Mouse (Mus musculus) embryonic fibroblast, embryonic 13.5 days (primary cell): ENCODE data around the gene Twf2.

Source experiments
- CTCF ChIP-seq: IDR thresholded peaks from 2 replicates; pipeline ENCODE4 v1.5.1; 2011; ENCODE audit warnings: mild to moderate bottlenecking, control low read depth, low read length, moderate library complexity, borderline replicate concordance; ENCODE audit not compliant: insufficient read depth
- POLR2A ChIP-seq: IDR thresholded peaks from 2 replicates; pipeline ENCODE4 v1.6.1; 2011; ENCODE audit warnings: low read depth, mild to moderate bottlenecking, control low read depth, low read length, moderate library complexity

- TF ChIP-seq CTCF (no peak), POLR2A (no peak)
Observed at GRCm38 (mm10) chr9:106193930-106194807, 8.7 kb upstream of the Twf2 start.
